Mouse (Mus musculus) lung, adult 2 months (tissue): Measurements from ENCODE around the gene Podn.
"Not testable (repeated sequence)": the region's sequence is repeated elsewhere in the genome, so short reads cannot be mapped to it uniquely, and the experiment has no call there.

Experiments
- CTCF ChIP-seq: fragments of 200-500 bp; IDR thresholded peaks from 2 replicates; pipeline ENCODE4 v1.5.1; 2011; ENCODE audit warnings: mild to moderate bottlenecking, low read length, control low read depth; ENCODE audit not compliant: insufficient read depth
- POLR2A ChIP-seq: fragments of 200-500 bp; IDR thresholded peaks from 2 replicates; pipeline ENCODE4 v1.6.1; 2011; ENCODE audit warnings: low read depth, mild to moderate bottlenecking, control low read depth, low read length, borderline replicate concordance; ENCODE audit errors: extremely low read depth

DNA sequence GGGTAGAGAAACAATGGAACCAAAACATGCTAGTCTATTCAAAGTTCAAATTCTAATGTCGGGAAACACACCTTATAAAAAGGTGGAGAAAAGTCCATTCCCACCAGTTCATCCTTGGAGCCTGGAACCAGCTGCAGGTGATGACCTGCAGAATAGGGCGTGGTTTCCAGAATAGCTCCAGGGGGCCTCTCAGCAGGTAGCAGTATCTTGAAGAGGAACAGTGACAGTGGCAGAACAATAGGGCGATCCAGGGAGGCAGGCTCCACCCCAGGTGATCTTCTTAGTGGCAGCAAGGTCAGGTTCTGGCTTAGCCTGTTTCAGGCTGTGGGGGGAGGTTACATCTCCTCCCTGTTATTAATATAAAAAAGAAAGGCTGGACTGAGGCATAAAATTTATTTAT lies 49.3 kb upstream of the Podn start:
- TF ChIP-seq CTCF, POLR2A: not testable (repeated sequence)
